13 mouse cellular contexts compared by ENCODE assay signal in genomic region chr2:143243741-143244140, GRCm38 (mm10).
"Had no signal": no experiment of that assay in that cellular context is flagged by ENCODE, and none has a peak within 500 bp of the region (broad histone marks: within the 10 kb centered on the region; RNA-seq: fewer than 3 reads in every experiment).

No protein-coding gene starts in this region.

- DNase-seq: lung, adult 18-20 months; lung, embryonic 14.5 days; lung, postnatal 10 days; lung, postnatal 4 days; midbrain, embryonic 14.5 days; retina, postnatal 1 day; right cerebral cortex, postnatal 25 days; right cerebral cortex, postnatal 4 days; spleen, adult 18-20 months; thymus, adult 2 months; thymus, postnatal 25 days; thymus, postnatal 4 days had no signal

- ATAC-seq: midbrain, embryonic 16.5 days had no signal
